Mouse (Mus musculus) ES-Bruce4 (cell line): ENCODE data around the gene Snx25. TPM values are rescaled to one million over a fixed set of nuclear protein-coding genes. Genes with fewer than 3 reads are reported as not detected.

Source experiments
- H3K27ac ChIP-seq: 2 replicates; pipeline ENCODE4 v1.5.1; 2012; ENCODE audit warnings: low read length, inconsistent platforms; ENCODE audit not compliant: insufficient read depth
- H3K27me3 ChIP-seq: 2 replicates; pipeline ENCODE4 v1.6.1; 2012; ENCODE audit warnings: mild to moderate bottlenecking, low read length, inconsistent platforms; ENCODE audit not compliant: control insufficient read depth, poor library complexity, insufficient read depth, severe bottlenecking
- H3K36me3 ChIP-seq: 2 replicates; pipeline ENCODE4 v1.6.1; 2012; ENCODE audit warnings: inconsistent platforms, mild to moderate bottlenecking, low read length, moderate library complexity; ENCODE audit not compliant: control insufficient read depth, poor library complexity, insufficient read depth, severe bottlenecking
- H3K4me1 ChIP-seq: one replicate; pipeline ENCODE4 v1.8.1; 2011; ENCODE audit warnings: low read length; ENCODE audit not compliant: control insufficient read depth, insufficient read depth
- H3K4me3 ChIP-seq: 2 replicates; pipeline ENCODE4 v1.5.1; 2011; ENCODE audit warnings: low read depth, mild to moderate bottlenecking, low read length
- H3K9ac ChIP-seq: 2 replicates; pipeline ENCODE4 v1.6.1; 2012; ENCODE audit warnings: low read depth, mild to moderate bottlenecking, inconsistent platforms; ENCODE audit not compliant: poor library complexity, severe bottlenecking
- H3K9me3 ChIP-seq: replicated peaks from 2 replicates; pipeline ENCODE4 v1.6.1; 2012; ENCODE audit warnings: mild to moderate bottlenecking, low read length, inconsistent platforms; ENCODE audit not compliant: control insufficient read depth, poor library complexity, insufficient read depth, severe bottlenecking
- CTCF ChIP-seq: IDR thresholded peaks from one replicate; pipeline ENCODE4 v1.8.1; 2011; ENCODE audit warnings: low read depth, low read length
- EP300 ChIP-seq: IDR thresholded peaks from 2 replicates; pipeline ENCODE4 v1.6.1; 2011; ENCODE audit warnings: low read depth, low read length; ENCODE audit not compliant: insufficient read depth
- POLR2A ChIP-seq: IDR thresholded peaks from one replicate; pipeline ENCODE4 v1.8.1; 2011; ENCODE audit warnings: low read length; ENCODE audit not compliant: insufficient read depth
- polyA plus RNA-seq: library from polyadenylated mRNA; stranded (reverse); fragments of >200 nt; gene quantifications from 2 replicates; pipeline ENCODE4 v1.2.4, GENCODE M21; 2011; ENCODE audit warnings: low read depth; ENCODE audit not compliant: missing spikeins, insufficient read depth, insufficient read length

Snx25 gene
- polyA plus RNA-seq, 1 experiment: 8.6 TPM

GRCm38 (mm10) chr8:46149782-46150181 lies 2.2 kb downstream of the Snx25 start:
- peaks cover 11% of the 10 kb centered on the region for H3K27me3 ChIP-seq
- no peak overlapping the region for H3K9ac ChIP-seq
- no peaks in the 10 kb centered on the region for H3K36me3 ChIP-seq
- H3K4me1 ChIP-seq: no peaks in the 10 kb centered on the region
- H3K9me3 ChIP-seq: no peaks in the 10 kb centered on the region
- no peak overlapping the region for H3K4me3 ChIP-seq
- H3K27ac ChIP-seq: no peak overlapping the region
- TF ChIP-seq EP300: no peak
- peak; percentile 15 for TF ChIP-seq CTCF

- Histone ChIP-seq H3K36me3 (no peaks in the 10 kb centered on the region), H3K27ac (no peak overlapping the region), H3K27me3 (peaks cover 11% of the 10 kb centered on the region)
These were observed 2.7 kb downstream of the Snx25 start for GRCm38 (mm10) chr8:46149306-46149705.

GRCm38 (mm10) chr8:46146173-46146572 lies 5.8 kb downstream of the Snx25 start:
- Histone ChIP-seq H3K36me3 (no peaks in the 10 kb centered on the region), H3K4me3 (no peak overlapping the region), H3K9me3 (no peaks in the 10 kb centered on the region)

More at GRCm38 (mm10) chr8:46149306-46149705, 2.7 kb downstream of the Snx25 start:
- H3K9me3 ChIP-seq: no peaks in the 10 kb centered on the region
- H3K9ac ChIP-seq: no peak overlapping the region
- H3K4me3 ChIP-seq: no peak overlapping the region
- TF ChIP-seq POLR2A (no peak), EP300 (no peak), CTCF (no peak)
- no peaks in the 10 kb centered on the region for H3K4me1 ChIP-seq

GRCm38 (mm10) chr8:46143924-46144323 lies 8.0 kb downstream of the Snx25 start:
- H3K27me3 ChIP-seq: no peaks in the 10 kb centered on the region
- no peak overlapping the region for H3K9ac ChIP-seq
- H3K4me3 ChIP-seq: no peak overlapping the region
- TF ChIP-seq CTCF: no peak
- H3K4me1 ChIP-seq: no peaks in the 10 kb centered on the region
- no peaks in the 10 kb centered on the region for H3K36me3 ChIP-seq
- H3K9me3 ChIP-seq: no peaks in the 10 kb centered on the region
- no peak overlapping the region for H3K27ac ChIP-seq

More at GRCm38 (mm10) chr8:46146173-46146572, 5.8 kb downstream of the Snx25 start:
- Histone ChIP-seq H3K9ac (no peak overlapping the region), H3K27ac (no peak overlapping the region), H3K4me1 (no peaks in the 10 kb centered on the region), H3K27me3 (peaks cover 7% of the 10 kb centered on the region; the same call in 1 of the 2 replicates)
- no peak for TF ChIP-seq CTCF
- no peak for TF ChIP-seq EP300
- no peak for TF ChIP-seq POLR2A

GRCm38 (mm10) chr8:46143470-46143869 lies 8.5 kb downstream of the Snx25 start:
- Histone ChIP-seq H3K9ac (no peak overlapping the region), H3K4me3 (no peak overlapping the region), H3K36me3 (no peaks in the 10 kb centered on the region), H3K27ac (no peak overlapping the region), H3K27me3 (no peaks in the 10 kb centered on the region), H3K4me1 (no peaks in the 10 kb centered on the region), H3K9me3 (no peaks in the 10 kb centered on the region)
- TF ChIP-seq POLR2A (no peak), EP300 (no peak), CTCF (no peak)

GRCm38 (mm10) chr8:46142498-46143081 lies 9.4 kb downstream of the Snx25 start:
- Histone ChIP-seq H3K9me3 (no peaks in the 10 kb centered on the region), H3K4me1 (no peaks in the 10 kb centered on the region), H3K36me3 (no peaks in the 10 kb centered on the region), H3K9ac (no peak overlapping the region), H3K27me3 (no peaks in the 10 kb centered on the region), H3K27ac (no peak overlapping the region), H3K4me3 (no peak overlapping the region)
- TF ChIP-seq POLR2A: no peak
- TF ChIP-seq EP300: no peak
- TF ChIP-seq CTCF: no peak
